Mouse (Mus musculus) C2C12 (cell line): ENCODE data around the gene Alb.

Experiments used
- CTCF ChIP-seq: IDR thresholded peaks from one replicate; pipeline ENCODE4 v1.5.1; 2011; ENCODE audit not compliant: control insufficient read depth, insufficient read depth, insufficient read length
- MYOD1 ChIP-seq: IDR thresholded peaks from one replicate; pipeline ENCODE4 v1.6.1; 2011; ENCODE audit warnings: low read depth; ENCODE audit not compliant: control insufficient read depth, insufficient read length
- USF1 ChIP-seq: IDR thresholded peaks from one replicate; pipeline ENCODE4 v1.6.1; 2011; ENCODE audit warnings: low read depth, mild to moderate bottlenecking, control low read depth, moderate library complexity

- TF ChIP-seq MYOD1, result no peak
- TF ChIP-seq CTCF, result no peak
- no peak for TF ChIP-seq USF1
Measured at GRCm38 (mm10) chr5:90476741-90477140, 16.0 kb downstream of the Alb start.
